Mouse (Mus musculus) brain, embryonic 14.5 days (tissue): Measurements from ENCODE around the gene Zfp1. TPM values are rescaled to one million over a fixed set of nuclear protein-coding genes. Genes with fewer than 3 reads are reported as not detected.
A peak's percentile ranks its signal among the peaks of the same experiment; 100 is the strongest.

ENCODE experiments used
- DNase-seq: peaks from one replicate; pipeline ENCODE4 v3.0.0-alpha.2; 2011; ENCODE audit warnings: low read depth
- CTCF ChIP-seq: fragments of 200-500 bp; IDR thresholded peaks from 2 replicates; pipeline ENCODE4 v1.5.1; 2012; ENCODE audit warnings: inconsistent platforms, mild to moderate bottlenecking, moderate library complexity, borderline replicate concordance; ENCODE audit not compliant: insufficient read depth, insufficient read length; ENCODE audit errors: extremely low read depth
- POLR2A ChIP-seq: fragments of 200-500 bp; IDR thresholded peaks from 2 replicates; pipeline ENCODE4 v1.6.1; 2012; ENCODE audit warnings: mild to moderate bottlenecking, inconsistent platforms, borderline replicate concordance; ENCODE audit not compliant: poor library complexity, insufficient read depth, insufficient read length, severe bottlenecking; ENCODE audit errors: extremely low read depth
- polyA plus RNA-seq: library from polyadenylated mRNA; depleted of rRNA; stranded (reverse); fragments of >200 nt; gene quantifications from 2 replicates; pipeline ENCODE4 v1.2.3, GENCODE M21; 2012

The Zfp1 gene
- polyA plus RNA-seq, 1 experiment = 25.9 TPM

DNA sequence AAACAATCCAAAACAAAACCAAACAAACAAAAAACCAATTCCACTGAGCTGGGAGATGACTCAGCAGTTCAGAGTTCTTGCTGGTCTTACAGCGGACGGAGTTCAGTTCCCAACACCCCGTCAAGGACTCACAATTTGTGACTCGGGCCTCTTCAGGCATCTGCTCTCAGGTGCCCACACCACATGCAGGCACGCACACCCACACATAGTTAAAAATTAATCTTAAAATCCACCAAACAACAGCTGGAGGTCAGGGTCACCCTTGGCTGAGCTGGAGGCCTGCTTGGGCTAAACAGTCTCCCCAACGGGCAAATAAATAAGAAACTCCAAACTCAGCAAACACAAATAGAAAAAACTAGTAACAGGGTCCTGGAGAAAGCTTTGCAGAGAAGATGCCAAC is 65.1 kb downstream of the Zfp1 start:
- no peak for TF ChIP-seq POLR2A
- no peak for TF ChIP-seq CTCF
- DNase-seq = no peak

DNA sequence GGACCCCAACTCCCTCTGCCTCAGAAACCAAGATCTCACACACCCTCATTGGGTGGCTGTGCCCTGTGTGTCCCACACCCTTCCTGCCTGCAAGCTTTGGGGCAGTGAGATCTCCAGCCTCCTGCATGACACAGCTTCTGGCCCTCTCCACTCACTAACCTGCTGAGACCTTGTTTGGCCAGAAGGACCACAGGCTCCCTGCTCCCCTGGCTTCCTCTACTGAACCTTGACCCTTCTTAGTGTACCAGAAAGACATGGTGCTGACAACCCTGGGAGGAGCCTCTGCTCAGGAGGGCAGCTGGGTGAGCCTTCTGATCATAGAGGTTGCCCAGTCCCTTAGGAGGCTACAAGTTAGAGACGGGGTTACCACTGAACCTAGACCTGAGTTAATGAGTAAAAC is 66.0 kb downstream of the Zfp1 start:
- no peak for TF ChIP-seq CTCF
- TF ChIP-seq POLR2A = no peak
- no peak for DNase-seq

DNA sequence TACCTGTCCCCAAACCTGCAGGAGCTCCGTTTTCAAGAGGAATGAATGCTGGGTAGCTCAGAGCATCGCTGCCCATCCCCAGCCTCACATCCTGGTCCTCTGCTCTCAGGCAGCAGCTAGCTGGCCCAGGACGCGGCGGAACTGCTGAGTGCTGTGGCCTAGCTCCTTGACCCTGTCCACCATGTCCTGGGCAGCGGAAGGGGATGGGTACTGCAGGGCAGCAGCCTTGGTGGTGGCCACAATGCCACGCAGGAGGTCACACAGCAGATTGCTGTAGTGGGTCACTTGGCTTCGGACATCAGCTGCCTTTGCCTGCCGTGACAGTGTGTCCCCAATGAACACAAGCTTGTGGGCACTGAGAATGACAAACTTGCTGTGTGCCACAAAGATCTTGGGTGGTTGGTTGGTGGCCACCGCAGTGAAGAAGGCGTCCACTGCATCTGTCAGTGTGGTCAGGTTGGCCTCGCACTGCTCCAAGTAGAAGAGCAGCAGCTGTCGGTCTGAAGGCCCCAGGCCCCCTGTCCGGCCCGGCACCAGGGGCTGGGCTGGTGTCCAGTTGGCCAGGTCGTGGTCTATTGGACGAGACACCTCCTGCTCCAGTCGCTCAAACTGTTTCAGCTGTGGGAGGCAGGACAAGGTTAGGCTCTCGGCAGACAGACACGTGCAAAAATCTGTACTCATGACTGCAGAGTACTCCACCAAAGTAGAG is 67.7 kb downstream of the Zfp1 start:
- TF ChIP-seq POLR2A (no peak), CTCF (no peak)
- no peak for DNase-seq

DNA sequence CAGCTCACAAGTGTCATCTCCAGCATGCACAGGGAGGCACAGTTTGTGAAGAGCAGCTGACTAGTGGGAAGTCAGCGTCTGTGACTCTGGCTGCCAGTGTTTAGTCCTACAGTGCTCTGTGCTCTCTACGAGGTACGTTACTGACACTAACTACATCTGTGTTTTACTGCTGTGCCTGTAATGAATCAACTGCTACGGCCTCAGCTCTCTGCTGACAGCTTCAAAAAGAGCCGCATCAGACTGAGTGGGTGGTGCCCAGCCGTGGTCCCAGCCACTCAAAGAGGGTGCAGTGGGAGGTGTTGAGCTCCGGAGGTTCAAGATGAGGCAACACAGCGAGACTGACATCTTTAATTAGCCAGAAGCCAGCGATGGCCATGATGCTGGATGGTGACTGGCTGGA is 68.9 kb downstream of the Zfp1 start:
- TF ChIP-seq CTCF (no peak), POLR2A (no peak)
- no peak for DNase-seq

DNA sequence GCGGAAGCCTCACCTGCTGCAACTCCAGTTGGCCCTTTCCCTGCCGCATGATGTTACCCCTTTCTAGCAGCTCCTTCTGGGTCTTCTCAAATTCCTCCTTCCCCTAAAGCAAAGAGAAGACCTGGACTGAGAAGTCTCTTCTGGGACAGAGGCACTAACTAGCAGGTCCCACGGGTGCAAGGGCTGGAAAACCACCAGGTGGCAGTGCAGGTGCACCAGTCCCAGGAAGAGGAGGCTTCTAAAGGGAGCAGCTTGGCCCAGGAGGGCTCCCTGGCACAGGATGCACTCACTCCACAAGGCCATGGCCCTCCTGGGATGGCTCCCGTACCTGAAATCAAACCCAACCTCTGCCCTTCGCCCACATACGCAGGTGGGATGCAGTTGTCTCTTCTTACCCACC is 69.4 kb downstream of the Zfp1 start:
- DNase-seq = peak; percentile 76
- no peak for TF ChIP-seq POLR2A
- peak; percentile 78 for TF ChIP-seq CTCF

DNA sequence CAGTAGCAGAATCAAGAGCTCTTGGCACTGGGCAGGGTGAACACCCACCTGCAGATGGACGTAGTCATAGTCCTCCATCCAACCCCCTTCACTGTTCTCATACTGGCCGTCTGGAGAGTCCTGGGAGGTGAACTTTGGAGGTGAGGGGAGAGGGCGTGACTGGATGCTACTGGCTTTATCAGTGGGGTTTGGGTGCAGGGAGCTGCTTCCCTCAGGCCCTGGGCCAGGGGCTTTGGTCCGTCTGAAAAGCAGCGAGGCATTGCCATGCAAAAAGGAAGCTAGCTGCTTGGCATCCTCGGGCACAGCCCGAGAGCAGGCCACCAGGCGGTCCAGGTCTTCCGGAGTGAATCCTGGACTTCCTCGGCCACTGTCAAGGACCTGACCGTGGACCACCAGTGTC is 70.1 kb downstream of the Zfp1 start:
- no peak for TF ChIP-seq POLR2A
- no peak for TF ChIP-seq CTCF
- DNase-seq = no peak

DNA sequence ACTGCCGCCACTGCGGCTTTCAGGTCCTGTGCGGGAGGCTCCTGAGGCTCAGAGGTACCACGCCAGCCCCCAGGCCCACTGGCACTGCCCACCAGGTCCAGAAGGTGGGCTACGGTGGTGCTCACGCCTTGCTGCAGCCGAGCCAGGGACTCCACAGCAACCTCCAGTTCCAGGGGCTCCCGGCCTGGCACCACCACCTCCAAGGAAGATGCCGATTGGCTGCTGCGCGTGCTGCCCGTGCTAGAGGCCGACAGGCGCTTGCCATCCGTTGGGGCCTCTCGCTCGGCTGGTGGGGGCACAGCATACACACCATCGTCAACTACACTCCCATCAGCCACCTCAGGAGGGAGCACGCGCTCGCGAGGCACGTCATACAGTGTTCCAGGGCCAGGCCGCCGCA is 70.6 kb downstream of the Zfp1 start:
- DNase-seq = no peak
- no peak for TF ChIP-seq POLR2A
- TF ChIP-seq CTCF = no peak

DNA sequence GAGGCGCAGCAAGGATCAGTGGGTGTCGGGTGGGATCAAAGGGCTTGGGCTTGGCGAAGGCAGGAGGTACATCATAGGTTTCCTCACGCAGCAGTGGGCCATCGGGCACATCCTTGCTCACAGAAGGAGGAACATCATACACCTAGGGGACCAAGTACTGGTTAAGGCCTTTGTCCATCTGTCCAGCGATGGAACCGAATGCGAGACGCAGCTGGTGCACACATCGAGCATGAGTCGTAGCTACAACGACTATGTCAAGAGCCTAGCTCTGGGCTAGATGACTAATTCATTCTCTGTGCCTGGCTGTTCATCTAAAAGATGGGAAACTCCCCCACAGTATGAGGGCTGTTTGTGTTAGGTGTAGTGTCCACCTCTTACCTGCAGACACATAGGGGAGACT is 71.1 kb downstream of the Zfp1 start:
- no peak for DNase-seq
- no peak for TF ChIP-seq CTCF
- TF ChIP-seq POLR2A = no peak

DNA sequence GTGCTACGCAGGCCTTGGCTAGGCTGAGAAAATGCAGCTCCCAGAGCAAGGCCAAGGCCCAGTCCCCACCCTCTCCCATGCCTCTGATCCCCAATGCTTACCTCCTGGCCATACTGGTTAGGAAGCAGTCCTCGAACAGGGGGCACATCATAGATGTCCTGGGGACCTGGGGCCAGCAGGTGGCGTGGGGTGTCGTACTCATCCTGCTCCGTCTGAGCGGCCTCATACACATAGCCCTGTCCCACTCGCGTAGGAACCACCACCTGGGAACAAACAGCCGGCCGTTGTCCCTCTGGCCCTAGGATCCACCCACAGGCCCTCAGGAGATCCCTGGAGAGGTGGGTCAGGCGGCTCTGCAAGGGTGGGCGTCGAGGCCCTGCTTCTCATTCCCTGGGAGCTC is 72.3 kb downstream of the Zfp1 start:
- no peak for TF ChIP-seq POLR2A
- TF ChIP-seq CTCF = no peak; the same call in 1 of the 2 replicates
- DNase-seq = no peak

DNA sequence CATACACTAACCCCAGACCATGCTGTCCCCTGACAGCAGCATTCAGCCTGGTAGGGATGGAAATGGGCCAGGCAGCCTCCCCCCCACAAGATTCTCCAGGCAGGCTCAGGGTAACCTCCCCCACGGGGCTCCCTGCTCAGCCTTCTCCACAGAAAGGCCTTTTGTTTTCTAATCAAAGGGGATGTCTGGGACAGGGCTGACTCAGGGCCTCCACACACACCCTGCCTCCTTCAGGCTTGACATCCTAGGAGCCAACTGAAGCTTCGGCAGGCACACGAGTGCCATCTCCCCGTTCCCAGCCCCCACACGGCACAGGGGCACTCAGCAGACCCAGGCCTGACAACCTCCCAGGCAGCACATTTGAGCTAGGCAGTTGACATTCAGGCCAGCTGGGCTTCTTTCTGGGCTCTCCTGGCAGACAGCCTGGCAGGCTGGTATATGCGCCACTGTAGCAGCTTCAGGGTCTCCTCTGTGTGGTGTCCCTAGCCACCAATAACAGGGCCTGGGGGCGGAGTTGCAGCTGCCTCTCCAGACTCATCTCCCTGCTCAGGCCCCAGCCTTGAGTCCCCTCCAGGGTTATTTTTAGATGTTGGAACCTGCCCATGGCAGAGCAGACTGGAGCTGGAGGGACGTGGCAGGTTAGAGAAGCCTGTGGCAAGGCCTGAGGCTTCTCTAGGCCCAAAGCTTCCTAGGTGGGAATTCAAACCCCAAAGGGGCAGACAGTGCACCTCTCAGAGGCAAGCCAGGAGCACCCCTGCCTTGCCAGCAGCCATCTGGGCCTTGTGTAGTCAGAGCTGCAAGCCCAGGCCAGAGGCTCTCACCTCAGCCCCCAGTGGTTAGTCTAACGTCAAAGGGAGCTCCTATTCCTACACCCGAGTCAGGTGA is 73.6 kb downstream of the Zfp1 start:
- peak; percentile 95 for DNase-seq
- TF ChIP-seq POLR2A = no peak
- TF ChIP-seq CTCF = no peak

DNA sequence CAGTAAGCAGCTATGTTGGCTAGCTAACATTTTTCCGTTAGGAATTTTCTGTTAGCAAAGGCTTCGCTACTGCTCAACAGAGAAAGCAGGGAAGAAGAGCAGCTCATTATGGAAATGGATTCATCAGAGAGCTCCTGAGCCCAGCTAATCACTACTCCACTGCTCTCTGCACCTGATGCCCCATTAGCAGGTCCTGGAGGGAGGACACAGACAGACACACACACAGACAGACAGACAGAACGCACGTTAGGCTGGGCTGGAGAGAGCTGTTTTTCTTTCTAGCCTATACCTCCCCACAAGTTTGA is 74.2 kb downstream of the Zfp1 start:
- peak; percentile 80 for DNase-seq
- TF ChIP-seq POLR2A (no peak), CTCF (no peak)

DNA sequence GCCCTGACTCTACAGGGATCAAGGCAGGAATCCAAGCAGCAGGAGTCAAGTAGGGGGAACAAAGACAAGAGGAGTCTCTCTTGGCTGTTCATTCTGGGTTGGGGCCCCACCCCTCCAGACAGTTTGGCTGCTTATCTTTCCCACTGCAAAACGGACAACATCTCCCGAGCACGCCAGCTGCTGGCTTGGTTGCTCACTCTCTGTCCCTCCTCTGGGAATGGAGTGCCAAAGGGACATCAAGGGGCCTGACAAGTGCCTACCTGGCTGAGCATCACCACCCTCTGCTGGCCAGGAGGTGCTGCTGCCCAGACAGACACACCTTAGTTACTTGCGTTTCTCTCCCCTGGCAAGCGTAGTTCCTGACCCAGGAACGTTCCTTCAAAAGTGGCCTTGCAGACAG is 74.7 kb downstream of the Zfp1 start:
- TF ChIP-seq CTCF (peak; percentile 27; the same call in 1 of the 2 replicates), POLR2A (no peak)
- DNase-seq = peak; percentile 70
